Comparison of ENCODE assay signal across 8 mouse cellular contexts in the genomic region with DNA sequence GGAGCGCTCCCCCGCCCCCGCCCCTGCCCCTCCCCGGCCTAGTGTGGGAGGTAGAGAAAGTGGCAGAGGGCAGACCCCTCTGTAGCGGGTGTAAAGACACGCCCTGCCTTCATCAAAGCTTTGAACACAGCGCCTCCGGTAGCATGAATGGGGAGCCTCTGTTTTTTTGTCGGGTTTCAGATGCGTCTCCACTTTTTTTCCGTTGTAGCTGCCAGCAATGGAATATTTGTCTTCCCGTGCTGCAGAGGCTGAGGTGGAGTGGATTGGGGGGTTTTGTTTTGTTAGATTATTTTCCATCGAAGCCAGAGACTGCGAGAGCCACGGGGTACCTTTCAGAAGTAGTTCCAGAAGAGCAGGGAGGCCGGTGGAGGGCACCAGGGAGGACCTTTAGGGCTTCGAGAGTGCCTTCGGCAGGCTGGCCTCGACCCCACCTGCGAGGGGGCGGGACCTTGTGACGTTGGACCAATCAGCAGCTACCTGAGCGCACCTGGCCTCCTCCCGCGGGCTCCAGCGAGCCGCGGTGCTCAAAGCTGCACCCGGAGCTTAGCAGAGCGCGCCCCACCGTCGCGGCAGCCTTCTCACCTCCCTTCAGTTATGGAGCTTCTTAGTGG. TPM values are rescaled to one million over a fixed set of nuclear protein-coding genes. Genes with fewer than 3 reads are reported as not detected.
DNase-seq lines count a peak whose midpoint lies in the region; ATAC-seq lines count a peak whose summit lies in the region.

A gene (plus strand): TSS at position 527 of the 611 bp plus-strand sequence.

- H3K4me1 ChIP-seq in hindbrain, embryonic 11.5 days (replicated peaks; ENCODE audit: control insufficient read depth, insufficient read depth, low read length), result peaks cover 8% of the 10 kb centered on the region
- peaks cover 75% of the 10 kb centered on the region for H3K4me1 ChIP-seq in limb, embryonic 13.5 days
- peaks cover 34% of the 10 kb centered on the region for H3K4me1 ChIP-seq in midbrain, embryonic 15.5 days

- no peaks in the 10 kb centered on the region for H3K36me3 ChIP-seq in hindbrain, embryonic 11.5 days (ENCODE audit: control insufficient read depth, insufficient read depth, low read length)
- H3K36me3 ChIP-seq in limb, embryonic 13.5 days, result 0 out of 2 replicates have a peak, but pooled peaks cover 3% of the 10 kb centered on the region
- H3K36me3 ChIP-seq in midbrain, embryonic 15.5 days (replicated peaks), result no peaks in the 10 kb centered on the region

- under 1% methylated on average over 34 of the region's 34 CpGs for WGBS in hindbrain, embryonic 11.5 days
- WGBS in limb, embryonic 13.5 days, result under 1% methylated on average over 34 of the region's 34 CpGs
- 1% methylated on average over 34 of the region's 34 CpGs for WGBS in midbrain, embryonic 15.5 days

- no peaks in the 10 kb centered on the region for H3K9me3 ChIP-seq in hindbrain, embryonic 11.5 days (ENCODE audit: control insufficient read depth, low read length)
- no peaks in the 10 kb centered on the region for H3K9me3 ChIP-seq in limb, embryonic 13.5 days
- no peaks in the 10 kb centered on the region for H3K9me3 ChIP-seq in midbrain, embryonic 15.5 days

- peak; percentile 14 for DNase-seq in adrenal gland, postnatal 25 days
- no peak for DNase-seq in adrenal gland, adult 18-20 months (ENCODE audit: low spot score in 2 of 2)
- DNase-seq in embryo, embryonic 9.5 days (ENCODE audit: extremely low spot score), result peak; percentile 65
- peak; percentile 56 for DNase-seq in hindbrain, embryonic 11.5 days (ENCODE audit: low spot score)
- DNase-seq in urinary bladder, adult 2 months (ENCODE audit: low spot score), result peak; percentile 68
- DNase-seq in left cerebral cortex, adult 18-20 months (ENCODE audit: low spot score in 2 of 2), result no peak

- peak; percentile 27; the same call in 1 of the 2 replicates for ATAC-seq in hindbrain, embryonic 11.5 days (ENCODE audit: low FRiP score)
- peak; percentile 51; the same call in 1 of the 2 replicates for ATAC-seq in limb, embryonic 13.5 days (ENCODE audit: low FRiP score, low read depth)
- ATAC-seq in midbrain, embryonic 15.5 days (replicated peaks), result peak; percentile 37; the same call in 1 of the 2 replicates

- peak within 1 kb of the TSS; percentile 33 for H3K4me3 ChIP-seq in hindbrain, embryonic 11.5 days (ENCODE audit: low read depth, low read length)
- H3K4me3 ChIP-seq in limb, embryonic 13.5 days, result peak within 1 kb of the TSS; percentile 64
- H3K4me3 ChIP-seq in midbrain, embryonic 15.5 days, result peak within 1 kb of the TSS; percentile 38

- peak within 1 kb of the TSS; percentile 45; the same call in 1 of the 2 replicates for H3K9ac ChIP-seq in hindbrain, embryonic 11.5 days (ENCODE audit: low read depth, low read length)
- peak within 1 kb of the TSS; percentile 85 for H3K9ac ChIP-seq in limb, embryonic 13.5 days
- H3K9ac ChIP-seq in midbrain, embryonic 15.5 days, result peak within 1 kb of the TSS; percentile 35

- peaks cover 43% of the 10 kb centered on the region for H3K27me3 ChIP-seq in hindbrain, embryonic 11.5 days (ENCODE audit: control insufficient read depth, insufficient read depth, low read length)
- H3K27me3 ChIP-seq in limb, embryonic 13.5 days, result peaks cover 8% of the 10 kb centered on the region
- H3K27me3 ChIP-seq in midbrain, embryonic 15.5 days (replicated peaks), result peaks cover 59% of the 10 kb centered on the region

- peak within 1 kb of the TSS; percentile 49 for H3K4me2 ChIP-seq in hindbrain, embryonic 11.5 days (replicated peaks; ENCODE audit: low read depth, low read length)
- H3K4me2 ChIP-seq in limb, embryonic 13.5 days (replicated peaks), result peak within 1 kb of the TSS; percentile 83
- peak within 1 kb of the TSS; percentile 72 for H3K4me2 ChIP-seq in midbrain, embryonic 15.5 days

- 0 out of 2 replicates have a peak within 1 kb of the TSS, but pooled peaks have one; percentile 10 for H3K27ac ChIP-seq in hindbrain, embryonic 11.5 days (ENCODE audit: low read depth, low read length)
- H3K27ac ChIP-seq in limb, embryonic 13.5 days, result peak within 1 kb of the TSS; percentile 96
- no peak within 1 kb of the TSS for H3K27ac ChIP-seq in midbrain, embryonic 15.5 days

RNA-seq across cellular contexts. Expression of the gene that starts here (rescaled TPM):
- total RNA-seq in adrenal gland, postnatal 25 days (2021), result 0.27 and 0.52 TPM in 2 replicates
- total RNA-seq in adrenal gland, adult 18-20 months (2021), result under 1 TPM; 0.36 to 0.83 TPM
- polyA plus RNA-seq in hindbrain, embryonic 11.5 days (2014; fragmentation: Nextera tagmentation; extraction: Ambion mirVana), result 3.8 and 4.5 TPM in 2 replicates
- polyA plus RNA-seq in limb, embryonic 13.5 days (2015; fragmentation: Nextera tagmentation; extraction: Ambion mirVana), result 55.9 and 57.5 TPM in 2 replicates
- polyA plus RNA-seq in midbrain, embryonic 15.5 days (2015; fragmentation: Nextera tagmentation; extraction: Ambion mirVana), result 0.80 and 1.1 TPM in 2 replicates
- 4.4 and 5.5 TPM in 2 replicates for polyA plus RNA-seq in urinary bladder, adult 2 months (2012; rRNA removed)
- under 1 TPM; 0.33 to 0.44 TPM for total RNA-seq in left cerebral cortex, adult 18-20 months (2021)

Comparison
In these comparisons a context has a peak if more than half of its experiments do, and no peak if none do; other contexts are left out.
1. Peak in DNase-seq in adrenal gland, postnatal 25 days; RNA of the gene not detected or under 1 TPM.
2. DNase-seq: peak in embryo, embryonic 9.5 days (single experiment), hindbrain, embryonic 11.5 days (single experiment) and urinary bladder, adult 2 months (single experiment); none in adrenal gland, adult 18-20 months (0 of 2) and left cerebral cortex, adult 18-20 months (0 of 2).
3. H3K9ac ChIP-seq: peak in every context shown above with its lines; median percentile 85 in limb, embryonic 13.5 days; 45 in hindbrain, embryonic 11.5 days; 35 in midbrain, embryonic 15.5 days.
4. Peak in every context shown above with its lines, with median percentiles within 50 percentile points of each other: ATAC-seq, H3K4me2 ChIP-seq and H3K4me3 ChIP-seq.